Mouse (Mus musculus) brain, embryonic 14.5 days (tissue): ENCODE measurements around the gene Haus2. TPM values are rescaled to one million over a fixed set of nuclear protein-coding genes. Genes with fewer than 3 reads are reported as not detected.

Source experiments
- DNase-seq: peaks from one replicate; pipeline ENCODE4 v3.0.0-alpha.2; 2011; ENCODE audit warnings: low read depth
- CTCF ChIP-seq: fragments of 200-500 bp; IDR thresholded peaks from 2 replicates; pipeline ENCODE4 v1.5.1; 2012; ENCODE audit warnings: inconsistent platforms, mild to moderate bottlenecking, moderate library complexity, borderline replicate concordance; ENCODE audit not compliant: insufficient read depth, insufficient read length; ENCODE audit errors: extremely low read depth
- POLR2A ChIP-seq: fragments of 200-500 bp; IDR thresholded peaks from 2 replicates; pipeline ENCODE4 v1.6.1; 2012; ENCODE audit warnings: mild to moderate bottlenecking, inconsistent platforms, borderline replicate concordance; ENCODE audit not compliant: poor library complexity, insufficient read depth, insufficient read length, severe bottlenecking; ENCODE audit errors: extremely low read depth
- polyA plus RNA-seq: library from polyadenylated mRNA; depleted of rRNA; stranded (reverse); fragments of >200 nt; gene quantifications from 2 replicates; pipeline ENCODE4 v1.2.3, GENCODE M21; 2012

The Haus2 gene
- polyA plus RNA-seq, 1 experiment = 19.0 TPM

GRCm38 (mm10) chr2:120575121-120575520, 34.1 kb upstream of the Haus2 start:
- no peak for DNase-seq
- TF ChIP-seq CTCF (no peak), POLR2A (no peak)

GRCm38 (mm10) chr2:120575978-120576377, 33.2 kb upstream of the Haus2 start:
- DNase-seq = no peak
- no peak for TF ChIP-seq POLR2A

GRCm38 (mm10) chr2:120577799-120578198, 31.4 kb upstream of the Haus2 start:
- DNase-seq = no peak
- TF ChIP-seq POLR2A = no peak
- no peak for TF ChIP-seq CTCF

- no peak for TF ChIP-seq POLR2A
- no peak for TF ChIP-seq CTCF
- no peak for DNase-seq
Observed at GRCm38 (mm10) chr2:120578286-120578685, 30.9 kb upstream of the Haus2 start.

- DNase-seq = no peak
- TF ChIP-seq POLR2A (no peak), CTCF (no peak)
Observed at GRCm38 (mm10) chr2:120589759-120590158, 19.4 kb upstream of the Haus2 start.

GRCm38 (mm10) chr2:120592227-120592626, 17.0 kb upstream of the Haus2 start:
- no peak for DNase-seq
- TF ChIP-seq CTCF = no peak
- no peak for TF ChIP-seq POLR2A

- no peak for DNase-seq
- TF ChIP-seq POLR2A (no peak), CTCF (no peak)
Observed at GRCm38 (mm10) chr2:120597734-120598133, 11.4 kb upstream of the Haus2 start.

GRCm38 (mm10) chr2:120599506-120599905, 9.7 kb upstream of the Haus2 start:
- no peak for DNase-seq

GRCm38 (mm10) chr2:120606021-120606690, 3.0 kb upstream of the Haus2 start:
- no peak for TF ChIP-seq POLR2A
- TF ChIP-seq CTCF = peak; percentile 39; the same call in 1 of the 2 replicates
- DNase-seq = no peak

More at GRCm38 (mm10) chr2:120599506-120599905, 9.7 kb upstream of the Haus2 start:
- TF ChIP-seq CTCF (no peak), POLR2A (no peak)

GRCm38 (mm10) chr2:120616279-120617163, 7.3 kb downstream of the Haus2 start:
- no peak for DNase-seq
- TF ChIP-seq POLR2A (no peak), CTCF (no peak)

GRCm38 (mm10) chr2:120619538-120619937, 10.4 kb downstream of the Haus2 start:
- DNase-seq = no peak
- TF ChIP-seq POLR2A (no peak), CTCF (peak; percentile 12; the same call in 1 of the 2 replicates)
